Mouse (Mus musculus): ENCODE measurements at regions not wholly inside any gene's neighbourhood (a gene's known extent, or its start where the extent isn't known, plus 50 kb on each side); places are given as distances from the start of the nearest gene placed in this dataset.

GRCm38 (mm10) chr13:97453090-97453430 lies 212.2 kb downstream of the Enc1 start:
- no peak for TF ChIP-seq CTCF (IDR thresholded peaks at IDR 0.05; ENCODE audit: borderline replicate concordance, extremely low read depth, insufficient read depth, insufficient read length)
- TF ChIP-seq POLR2A (IDR thresholded peaks at IDR 0.05; ENCODE audit: borderline replicate concordance, extremely low read depth, insufficient read depth, insufficient read length, poor library complexity, severe bottlenecking): no peak
